Mouse (Mus musculus) MEL (cell line): ENCODE measurements around the gene Gm8764.

Source experiments
- CHD1 ChIP-seq: IDR thresholded peaks from 2 replicates; pipeline ENCODE4 v1.6.1; 2012; ENCODE audit warnings: low read depth, mild to moderate bottlenecking, inconsistent platforms, low read length, improper control_type of control experiment
- CTCF ChIP-seq, 3 experiments: IDR thresholded peaks in 2 of 3; conservative IDR thresholded peaks in 1 of 3; 2 replicates each; pipeline ENCODE4 v1.5.1; 2011 to 2012; ENCODE audit warnings: low read length in 3 of 3, low read depth in 2 of 3, mild to moderate bottlenecking in 2 of 3, improper control_type of control experiment in 1 of 3, inconsistent platforms in 1 of 3, mixed read lengths in 1 of 3, moderate library complexity in 1 of 3; ENCODE audit not compliant: control insufficient read depth in 1 of 3, insufficient read depth in 1 of 3, poor library complexity in 1 of 3, severe bottlenecking in 1 of 3
- E2F4 ChIP-seq: IDR thresholded peaks from 2 replicates; pipeline ENCODE4 v1.6.1; 2011; ENCODE audit warnings: low read depth, low read length, improper control_type of control experiment, borderline replicate concordance
- GATA1 ChIP-seq: IDR thresholded peaks from 2 replicates; pipeline ENCODE4 v1.6.1; 2011; ENCODE audit warnings: low read depth, low read length, improper control_type of control experiment
- HCFC1 ChIP-seq: IDR thresholded peaks from 2 replicates; pipeline ENCODE4 v1.6.1; 2012; ENCODE audit warnings: low read depth, mild to moderate bottlenecking, inconsistent platforms, low read length, improper control_type of control experiment, moderate library complexity
- KAT2A ChIP-seq: conservative IDR thresholded peaks from 2 replicates; pipeline ENCODE4 v1.6.1; 2012; ENCODE audit warnings: low read depth, low read length, improper control_type of control experiment, inconsistent platforms
- MAFK ChIP-seq: IDR thresholded peaks from 2 replicates; pipeline ENCODE4 v1.6.1; 2011; ENCODE audit warnings: low read depth, mild to moderate bottlenecking, low read length, improper control_type of control experiment, borderline replicate concordance
- MAX ChIP-seq: IDR thresholded peaks from 2 replicates; pipeline ENCODE4 v1.6.1; 2011; ENCODE audit warnings: low read length, improper control_type of control experiment
- MXI1 ChIP-seq: IDR thresholded peaks from 2 replicates; pipeline ENCODE4 v1.6.1; 2011; ENCODE audit warnings: mild to moderate bottlenecking, low read depth, low read length, improper control_type of control experiment
- POLR2A ChIP-seq, 2 experiments: IDR thresholded peaks; 2 replicates each; pipeline ENCODE4 v1.6.1; 2011 to 2012; ENCODE audit warnings: low read length in 2 of 2, mild to moderate bottlenecking in 2 of 2, control low read depth in 1 of 2, improper control_type of control experiment in 1 of 2, low read depth in 1 of 2, moderate library complexity in 1 of 2; ENCODE audit not compliant: control insufficient read depth in 1 of 2, insufficient read depth in 1 of 2, poor library complexity in 1 of 2
- SMC3 ChIP-seq: IDR thresholded peaks from 2 replicates; pipeline ENCODE4 v1.6.1; 2011; ENCODE audit warnings: low read depth, low read length, improper control_type of control experiment
- ZNF384 ChIP-seq: IDR thresholded peaks from 2 replicates; pipeline ENCODE4 v1.6.1; 2012; ENCODE audit warnings: low read depth, mild to moderate bottlenecking, inconsistent platforms, low read length, improper control_type of control experiment

GRCm38 (mm10) chr10:104210268-104210990 is 50.6 kb downstream of the Gm8764 start:
- TF ChIP-seq CTCF (IDR thresholded peaks at IDR 0.05 in 2 of 3, conservative IDR thresholded peaks at IDR 0.05 in 1 of 3; ENCODE audit: control insufficient read depth in 1 of 3, insufficient read depth in 1 of 3, low read depth in 2 of 3, low read length in 3 of 3, poor library complexity in 1 of 3, severe bottlenecking in 1 of 3) (no peak), KAT2A (no peak), POLR2A (IDR thresholded peaks at IDR 0.05; ENCODE audit: control insufficient read depth in 1 of 2, insufficient read depth in 1 of 2, low read depth in 1 of 2, low read length in 2 of 2, poor library complexity in 1 of 2) (no peak), MAX (no peak), HCFC1 (no peak), MAFK (no peak), ZNF384 (no peak), E2F4 (no peak), MXI1 (no peak), SMC3 (no peak), GATA1 (no peak), CHD1 (no peak)
